Mouse (Mus musculus): ENCODE data around the gene Dedd2.

Dedd2 gene

DNA sequence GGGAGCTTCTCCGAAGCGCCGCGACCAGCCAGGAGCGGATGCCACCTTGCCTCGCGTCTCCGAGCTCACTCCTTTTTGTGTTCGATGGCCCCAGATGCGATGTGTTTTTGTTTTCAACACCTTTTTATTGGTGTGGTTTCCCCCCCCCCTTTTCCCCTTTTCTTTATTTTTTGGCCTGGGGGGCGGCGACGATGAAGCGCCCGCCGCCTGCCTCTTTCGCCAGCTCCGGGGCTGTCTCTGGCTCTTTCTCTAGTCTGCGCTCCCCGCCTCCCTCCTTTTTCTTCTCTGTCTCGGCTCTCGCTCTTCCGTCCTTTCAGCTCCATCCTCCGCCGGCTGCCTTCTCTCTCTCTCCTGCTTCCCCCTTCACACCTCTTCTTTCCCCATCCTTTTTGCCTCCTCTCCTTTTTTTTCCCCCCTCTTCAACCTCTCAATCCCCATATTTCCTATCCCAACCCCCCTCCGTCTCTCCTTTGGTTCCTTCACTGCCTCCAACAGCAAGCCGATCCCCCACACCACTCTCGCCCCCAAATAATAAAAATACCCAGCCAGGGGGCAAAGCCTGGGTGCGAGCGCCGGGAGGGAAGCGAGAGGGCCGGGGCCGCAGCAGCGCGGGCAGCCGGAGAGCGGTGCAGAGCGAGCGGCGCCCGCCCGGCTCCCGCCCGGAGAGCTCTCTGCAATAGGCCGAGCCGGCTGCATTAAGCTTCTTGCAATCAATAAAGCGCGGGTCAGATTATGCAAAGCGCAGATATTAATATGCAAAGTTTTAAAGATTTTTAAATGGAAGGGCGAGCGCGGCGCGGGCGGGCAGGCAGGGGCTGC lies 41.4 kb downstream of the Dedd2 start:
- no peak for DNase-seq

GRCm38 (mm10) chr7:25178317-25178716 lies 42.1 kb downstream of the Dedd2 start:
- DNase-seq, result no peak

DNA sequence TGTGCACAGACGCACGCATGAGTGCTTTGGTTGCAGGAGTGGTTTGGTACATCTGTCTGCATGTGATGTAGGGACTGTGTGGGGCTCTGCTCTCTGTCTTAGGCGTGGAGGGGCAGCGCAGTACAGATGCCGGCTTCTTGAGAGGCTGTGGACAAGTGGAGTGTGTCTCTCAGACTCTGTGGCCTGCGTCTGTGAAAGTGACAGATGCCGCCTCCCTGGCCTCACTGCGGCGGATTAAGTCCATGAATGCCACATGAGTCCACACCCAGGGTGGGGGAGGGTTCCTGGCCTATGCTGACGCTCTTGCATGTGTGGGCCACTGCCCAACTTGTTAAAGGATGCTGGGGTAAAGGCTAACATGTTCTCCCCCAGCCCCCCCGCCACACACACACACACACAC lies 46.1 kb downstream of the Dedd2 start:
- DNase-seq, result no peak

DNA sequence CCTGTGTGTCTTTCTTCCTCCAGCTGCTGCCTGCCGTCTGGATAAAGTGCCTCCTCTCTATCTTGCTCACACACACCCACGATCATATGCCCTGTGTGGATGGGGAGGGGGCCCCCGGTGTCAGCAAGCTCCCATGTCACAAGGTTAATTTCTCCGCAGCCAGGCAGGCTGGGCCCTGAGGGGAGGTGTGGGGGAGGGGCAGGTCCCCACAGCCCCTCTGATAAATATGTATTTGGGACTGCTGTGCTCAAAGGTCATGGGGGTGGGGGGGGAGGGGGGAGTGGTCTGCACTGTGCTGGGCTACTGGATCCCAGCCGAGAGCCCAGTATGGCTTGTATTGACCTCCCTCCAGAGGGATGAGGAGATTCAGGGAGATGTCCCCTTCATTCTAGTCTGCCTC lies 47.7 kb downstream of the Dedd2 start:
- no peak for DNase-seq

DNA sequence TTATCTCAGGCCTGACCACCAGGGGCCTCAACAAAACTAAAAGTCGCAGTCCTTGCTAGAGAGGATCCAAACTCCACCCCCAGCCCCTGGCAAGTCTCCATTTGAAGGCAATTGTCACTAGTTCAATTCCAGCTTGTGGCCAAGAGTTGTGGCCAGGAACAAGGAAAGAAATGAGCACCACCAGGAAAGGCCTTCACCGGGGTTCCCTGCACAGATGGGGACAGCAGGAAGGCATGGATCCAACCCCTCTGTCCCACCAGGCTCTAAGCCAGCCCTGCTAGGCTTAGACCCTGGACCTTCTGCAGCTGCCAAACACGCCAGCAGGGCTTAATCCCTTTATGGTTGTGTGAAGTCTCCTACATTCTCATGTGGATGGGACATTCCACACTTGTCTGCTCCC lies 49.8 kb downstream of the Dedd2 start:
- no peak for DNase-seq

DNA sequence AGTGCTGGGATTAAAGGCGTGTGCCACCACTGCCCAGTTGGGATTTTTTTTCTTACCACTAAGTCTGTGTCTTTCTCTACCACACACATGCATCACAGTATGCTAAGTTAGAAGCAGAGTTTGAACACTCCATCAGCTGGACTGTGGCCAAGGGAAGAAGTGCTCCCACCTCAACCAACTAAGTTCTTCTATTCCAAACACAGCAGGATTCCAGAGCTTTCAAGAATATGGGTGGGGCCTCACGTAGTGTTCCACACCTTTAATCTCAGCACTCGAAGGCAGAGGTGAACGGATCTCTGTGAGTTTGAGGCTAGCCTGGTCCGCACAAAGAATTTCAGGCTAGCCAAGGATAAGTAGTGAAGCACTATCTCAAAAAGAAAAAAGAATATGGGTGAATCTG lies 54.3 kb downstream of the Dedd2 start:
- DNase-seq, result no peak

DNA sequence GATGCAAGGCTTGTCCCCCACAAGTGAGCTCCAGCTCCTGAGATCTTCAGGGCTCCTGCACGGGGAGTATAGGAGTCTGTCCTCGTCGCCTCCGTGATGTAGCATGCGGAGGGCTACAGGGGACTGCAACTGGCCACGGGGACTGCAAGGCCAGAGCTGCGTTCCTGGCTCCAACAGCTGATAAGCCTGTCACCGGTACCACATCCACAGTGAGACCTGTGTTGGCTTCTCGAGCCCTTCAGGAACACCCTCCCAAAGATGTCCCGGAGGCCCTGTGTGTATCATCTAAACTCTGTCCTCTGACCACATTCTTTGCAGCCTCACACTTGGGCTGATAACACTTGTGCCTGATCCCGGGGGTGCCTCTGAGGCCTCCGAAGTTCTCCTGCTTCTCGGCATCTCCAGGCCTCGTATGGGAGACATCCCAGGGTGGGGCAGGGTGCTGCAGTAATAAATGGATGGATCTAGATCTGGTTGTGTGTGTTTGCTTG lies 64.2 kb downstream of the Dedd2 start:
- DNase-seq, result no peak

- DNase-seq, result no peak
These were observed 64.8 kb downstream of the Dedd2 start for GRCm38 (mm10) chr7:25155469-25156157.

DNA sequence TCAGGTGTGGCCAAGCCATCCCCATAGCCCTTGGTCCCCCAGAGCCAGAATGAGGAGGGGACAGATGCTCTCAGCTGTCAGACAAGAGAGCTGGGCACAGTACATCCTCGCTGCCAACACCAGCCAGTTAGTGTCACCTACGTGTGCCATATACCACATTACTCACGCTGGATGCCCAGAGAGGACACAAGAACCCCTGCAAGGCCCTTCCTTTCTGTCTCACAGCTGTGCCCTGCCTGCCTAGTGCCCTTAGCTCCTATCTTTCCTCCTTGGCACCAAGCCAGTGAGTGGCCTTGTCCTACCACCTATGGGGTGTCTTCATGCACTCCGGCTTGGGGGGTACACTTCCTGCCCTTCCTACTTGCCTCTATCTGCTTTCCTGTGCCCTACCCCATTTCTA lies 65.8 kb downstream of the Dedd2 start:
- DNase-seq, result no peak

- DNase-seq, result no peak
These were observed 66.6 kb downstream of the Dedd2 start for GRCm38 (mm10) chr7:25153841-25154240.

DNA sequence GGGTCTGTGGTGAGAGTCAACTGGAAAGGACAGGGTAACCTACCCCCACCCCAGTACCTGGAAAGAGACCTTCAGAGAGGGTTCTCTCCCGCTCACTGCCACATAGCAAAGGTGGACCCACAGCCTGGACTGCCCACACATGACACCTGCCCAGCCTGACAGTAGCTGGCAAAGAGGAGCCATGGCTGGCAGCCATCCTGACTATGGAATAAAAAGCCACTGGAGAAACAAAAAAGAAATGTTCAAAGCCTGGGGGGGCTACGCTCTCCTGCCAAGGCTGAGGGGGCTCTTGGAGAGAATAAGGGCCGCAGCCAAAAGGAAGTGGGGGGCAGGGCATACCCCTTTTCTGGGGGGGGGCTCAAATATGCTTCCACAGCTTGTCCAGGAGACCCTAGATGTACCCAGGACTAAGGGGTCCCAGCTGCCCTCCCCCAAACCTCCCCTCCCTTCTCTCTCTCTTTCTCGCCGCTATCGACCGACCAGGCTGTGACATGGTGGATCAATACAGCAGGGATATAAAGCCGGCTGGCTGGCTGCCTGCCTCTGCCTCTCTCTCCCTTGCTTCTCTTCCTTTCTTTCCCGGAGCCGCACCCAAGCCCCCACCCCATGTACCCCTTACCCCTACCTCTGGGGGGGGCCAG lies 68.4 kb downstream of the Dedd2 start:
- no peak for DNase-seq

DNA sequence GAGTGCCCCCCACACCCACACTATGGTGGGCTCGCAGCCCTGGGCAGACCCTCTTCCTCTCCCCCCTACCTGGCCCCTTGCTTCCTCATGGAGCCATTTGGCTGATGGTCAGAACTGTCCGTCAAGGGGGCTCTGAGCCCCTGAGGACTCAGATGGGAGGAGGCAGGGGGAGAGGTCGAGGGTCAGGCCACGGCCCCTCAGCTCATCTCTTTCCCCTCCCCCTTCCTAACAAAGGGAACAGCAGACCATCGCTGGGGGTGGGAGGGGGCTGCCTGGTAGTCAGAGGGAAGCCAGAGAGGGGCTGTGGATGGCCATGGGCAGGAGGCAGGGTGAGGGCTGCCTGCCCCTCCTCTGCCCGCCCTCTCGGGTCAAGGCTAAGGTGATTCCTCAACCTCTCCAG lies 69.4 kb downstream of the Dedd2 start:
- DNase-seq, result no peak

- no peak for DNase-seq
These were observed 70.2 kb downstream of the Dedd2 start for GRCm38 (mm10) chr7:25150151-25150663.

Measured in kidney, postnatal 25 days (tissue).